Mouse (Mus musculus) retina, postnatal 7 days (tissue): ENCODE results near the gene Men1.
A peak's percentile ranks its signal among the peaks of the same experiment; 100 is the strongest.

Source experiments
- DNase-seq: peaks from one replicate; pipeline ENCODE4 v3.0.0-alpha.2; 2012; ENCODE audit warnings: low read depth, low spot score

The Men1 gene

GRCm38 (mm10) chr19:6338716-6339115, 3.9 kb downstream of the Men1 start:
- no peak for DNase-seq

GRCm38 (mm10) chr19:6339191-6339590, 4.4 kb downstream of the Men1 start:
- no peak for DNase-seq

GRCm38 (mm10) chr19:6339890-6340504, 5.2 kb downstream of the Men1 start:
- DNase-seq: no peak

- peak; percentile 56 for DNase-seq
These were observed 6.0 kb downstream of the Men1 start, which contains the start of gene Map4k2 for GRCm38 (mm10) chr19:6340524-6341452. Gene Map4k2, plus strand, starts transcription at chr19:6341135.

GRCm38 (mm10) chr19:6341453-6342077, 6.8 kb downstream of the Men1 start:
- no peak for DNase-seq

- DNase-seq: no peak
These were observed 7.6 kb downstream of the Men1 start for GRCm38 (mm10) chr19:6342276-6342933.

GRCm38 (mm10) chr19:6343066-6343925, 8.5 kb downstream of the Men1 start:
- no peak for DNase-seq

- no peak for DNase-seq
These were observed 9.2 kb downstream of the Men1 start for GRCm38 (mm10) chr19:6343996-6344395.

- no peak for DNase-seq
These were observed 11.2 kb downstream of the Men1 start for GRCm38 (mm10) chr19:6346023-6346422.

GRCm38 (mm10) chr19:6346661-6347060, 11.9 kb downstream of the Men1 start:
- DNase-seq: no peak

GRCm38 (mm10) chr19:6347615-6348014, 12.8 kb downstream of the Men1 start:
- no peak for DNase-seq

- no peak for DNase-seq
These were observed 13.9 kb downstream of the Men1 start for GRCm38 (mm10) chr19:6348717-6349116.

- DNase-seq: no peak
These were observed 14.6 kb downstream of the Men1 start for GRCm38 (mm10) chr19:6349215-6349983.

GRCm38 (mm10) chr19:6351431-6352106, 16.8 kb downstream of the Men1 start:
- DNase-seq: no peak

- no peak for DNase-seq
These were observed 17.3 kb downstream of the Men1 start for GRCm38 (mm10) chr19:6352107-6352505.

- DNase-seq: no peak
These were observed 19.3 kb downstream of the Men1 start for GRCm38 (mm10) chr19:6354030-6354429.

- no peak for DNase-seq
These were observed 26.5 kb downstream of the Men1 start for GRCm38 (mm10) chr19:6361291-6361690.

GRCm38 (mm10) chr19:6363091-6363410, 28.3 kb downstream of the Men1 start:
- DNase-seq: no peak

GRCm38 (mm10) chr19:6363411-6364240, 28.8 kb downstream of the Men1 start, which contains the start of gene Sf1:
Gene Sf1, plus strand, starts transcription at chr19:6363690.
- peak; percentile 100 for DNase-seq
